Comparison of ENCODE assay signal across 25 mouse cellular contexts in genomic region chr1:171961704-171962103, GRCm38 (mm10). TPM values are rescaled to one million over a fixed set of nuclear protein-coding genes. Genes with fewer than 3 reads are reported as not detected.
A peak's percentile ranks its signal among the peaks of the same experiment; 100 is the strongest.
DNase-seq lines count a peak whose midpoint lies in the region; ATAC-seq lines count a peak whose summit lies in the region.
"Had no signal": no experiment of that assay in that cellular context is flagged by ENCODE, and none has a peak within 500 bp of the region (broad histone marks: within the 10 kb centered on the region; RNA-seq: fewer than 3 reads in every experiment).

No protein-coding gene starts in this region.

- H3K9ac ChIP-seq in heart, embryonic 12.5 days, result no peak overlapping the region
- H3K9ac ChIP-seq: embryonic facial prominence, embryonic 15.5 days; heart, embryonic 13.5 days; hindbrain, embryonic 14.5 days had no signal

- H3K9me3 ChIP-seq in heart, embryonic 10.5 days, result no peaks in the 10 kb centered on the region
- H3K9me3 ChIP-seq in heart, embryonic 12.5 days (replicated peaks), result no peaks in the 10 kb centered on the region
- no peaks in the 10 kb centered on the region for H3K9me3 ChIP-seq in hindbrain, embryonic 10.5 days
- H3K9me3 ChIP-seq: embryonic facial prominence, embryonic 15.5 days; forebrain, embryonic 10.5 days; heart, embryonic 13.5 days had no signal

- H3K4me1 ChIP-seq in heart, embryonic 10.5 days, result no peaks in the 10 kb centered on the region
- no peaks in the 10 kb centered on the region for H3K4me1 ChIP-seq in heart, embryonic 12.5 days (replicated peaks)
- no peaks in the 10 kb centered on the region for H3K4me1 ChIP-seq in hindbrain, embryonic 10.5 days (replicated peaks)
- H3K4me1 ChIP-seq: embryonic facial prominence, embryonic 15.5 days; forebrain, embryonic 10.5 days; heart, embryonic 13.5 days had no signal

- H3K4me2 ChIP-seq in heart, embryonic 12.5 days, result no peak overlapping the region
- H3K4me2 ChIP-seq: embryonic facial prominence, embryonic 15.5 days; heart, embryonic 13.5 days; hindbrain, embryonic 14.5 days had no signal

- WGBS in heart, embryonic 10.5 days, result 86% methylated on average over 6 of the region's 6 CpGs
- 84% methylated on average over 6 of the region's 6 CpGs for WGBS in heart, embryonic 12.5 days
- 91% methylated on average over 6 of the region's 6 CpGs for WGBS in hindbrain, embryonic 10.5 days

- H3K27ac ChIP-seq in heart, embryonic 10.5 days, result no peak overlapping the region
- H3K27ac ChIP-seq in heart, embryonic 12.5 days (ENCODE audit: poor library complexity, severe bottlenecking), result no peak overlapping the region
- no peak overlapping the region for H3K27ac ChIP-seq in hindbrain, embryonic 10.5 days
- H3K27ac ChIP-seq: embryonic facial prominence, embryonic 15.5 days; forebrain, embryonic 10.5 days; heart, embryonic 13.5 days; hindbrain, embryonic 14.5 days had no signal

- no peaks in the 10 kb centered on the region for H3K27me3 ChIP-seq in heart, embryonic 10.5 days (ENCODE audit: insufficient read depth, poor library complexity, severe bottlenecking)
- H3K27me3 ChIP-seq in heart, embryonic 12.5 days (replicated peaks), result no peaks in the 10 kb centered on the region
- H3K27me3 ChIP-seq in hindbrain, embryonic 10.5 days (ENCODE audit: insufficient read depth, poor library complexity, severe bottlenecking), result no peaks in the 10 kb centered on the region
- H3K27me3 ChIP-seq: embryonic facial prominence, embryonic 15.5 days; heart, embryonic 13.5 days had no signal

- ATAC-seq in heart, embryonic 12.5 days (ENCODE audit: insufficient number of reproducible peaks, low FRiP score), result no peak
- no peak for ATAC-seq in monocyte, adult 5-6 weeks (replicated peaks; ENCODE audit: insufficient number of reproducible peaks, low FRiP score, low TSS enrichment, poor library complexity, severe bottlenecking)
- ATAC-seq: forebrain, embryonic 14.5 days had no signal

- DNase-seq in heart, embryonic 10.5 days (ENCODE audit: low spot score), result peak; percentile 33
- peak; percentile 23 to 55 for DNase-seq in thymus, adult 18-20 months
- DNase-seq in thymus, postnatal 10 days (ENCODE audit: low spot score in 2 of 2), result peak; percentile 61 to 72
- peak; percentile 61 for DNase-seq in thymus, postnatal 4 days
- no peak for DNase-seq in hindbrain, embryonic 10.5 days (ENCODE audit: low spot score)
- DNase-seq: adrenal gland, postnatal 10 days; cerebellum, adult 11 months; cerebellum, adult 8-10 months; cerebellum, postnatal 14 days; embryo, embryonic 11 days; gastrocnemius, postnatal 36 days; heart, adult 18-20 months; heart, postnatal 10 days had no signal

- no peaks in the 10 kb centered on the region for H3K36me3 ChIP-seq in heart, embryonic 10.5 days
- no peaks in the 10 kb centered on the region for H3K36me3 ChIP-seq in heart, embryonic 12.5 days
- no peaks in the 10 kb centered on the region for H3K36me3 ChIP-seq in hindbrain, embryonic 10.5 days
- H3K36me3 ChIP-seq: embryonic facial prominence, embryonic 15.5 days; forebrain, embryonic 10.5 days; heart, embryonic 13.5 days had no signal

- H3K4me3 ChIP-seq in heart, embryonic 10.5 days, result no peak overlapping the region
- no peak overlapping the region for H3K4me3 ChIP-seq in heart, embryonic 12.5 days
- H3K4me3 ChIP-seq in hindbrain, embryonic 10.5 days, result no peak overlapping the region
- H3K4me3 ChIP-seq: embryonic facial prominence, embryonic 15.5 days; erythroblast, embryonic 14.5 days; forebrain, embryonic 10.5 days; heart, embryonic 13.5 days had no signal

RNA-seq across cellular contexts. Expression of gene Slamf6, which starts 44.4 kb away (rescaled TPM):
- 0.08 TPM in 1 of 2 replicates, not detected in the other for polyA plus RNA-seq in heart, embryonic 10.5 days (2016; fragmentation: Nextera tagmentation; extraction: Ambion mirVana)
- not detected in 2 replicates for polyA plus RNA-seq in heart, embryonic 12.5 days (2016; fragmentation: Nextera tagmentation; extraction: Ambion mirVana)
- 0.06 TPM in 1 of 2 replicates, not detected in the other for polyA plus RNA-seq in hindbrain, embryonic 10.5 days (2016; fragmentation: Nextera tagmentation; extraction: Ambion mirVana)
- total RNA-seq in monocyte, adult 5-6 weeks (2017), result 9.1 to 21.9 TPM (median 19.7 TPM) in 3 replicates
- total RNA-seq: gastrocnemius, adult 8-10 months; MEL had no signal
- polyA plus RNA-seq: C2C12; embryonic facial prominence, embryonic 11.5 days; forebrain, embryonic 14.5 days had no signal
